Mouse (Mus musculus) lung, adult 2 months (tissue): Measurements from ENCODE around the gene Shc3.

Experiments
- CTCF ChIP-seq: fragments of 200-500 bp; IDR thresholded peaks from 2 replicates; pipeline ENCODE4 v1.5.1; 2011; ENCODE audit warnings: mild to moderate bottlenecking, low read length, control low read depth; ENCODE audit not compliant: insufficient read depth
- POLR2A ChIP-seq: fragments of 200-500 bp; IDR thresholded peaks from 2 replicates; pipeline ENCODE4 v1.6.1; 2011; ENCODE audit warnings: low read depth, mild to moderate bottlenecking, control low read depth, low read length, borderline replicate concordance; ENCODE audit errors: extremely low read depth

GRCm38 (mm10) chr13:51425662-51426443 lies 143.4 kb downstream of the Shc3 start:
- TF ChIP-seq CTCF (no peak), POLR2A (no peak)
